Comparison of ENCODE assay signal across 8 mouse cellular contexts in genomic region chr11:73031536-73031935, GRCm38 (mm10). TPM values are rescaled to one million over a fixed set of nuclear protein-coding genes. Genes with fewer than 3 reads are reported as not detected.
DNase-seq lines count a peak whose midpoint lies in the region; ATAC-seq and TF ChIP-seq lines count a peak whose summit lies in the region.

No protein-coding gene starts in this region.

- H3K9me3 ChIP-seq in neural tube, embryonic 11.5 days (ENCODE audit: control insufficient read depth, low read length) = no peaks in the 10 kb centered on the region
- H3K9me3 ChIP-seq in liver, postnatal 0 days (ENCODE audit: low read length) = no peaks in the 10 kb centered on the region
- no peaks in the 10 kb centered on the region for H3K9me3 ChIP-seq in stomach, postnatal 0 days (ENCODE audit: control insufficient read depth, low read length)

- H3K4me2 ChIP-seq in neural tube, embryonic 11.5 days (ENCODE audit: low read depth) = no peak overlapping the region
- H3K4me2 ChIP-seq in liver, postnatal 0 days (ENCODE audit: low read depth, low read length) = peak overlapping the region; percentile 70; the same call in 1 of the 2 replicates
- H3K4me2 ChIP-seq in stomach, postnatal 0 days (replicated peaks; ENCODE audit: low read depth) = peak overlapping the region; percentile 57; the same call in 1 of the 2 replicates

- no peaks in the 10 kb centered on the region for H3K27me3 ChIP-seq in neural tube, embryonic 11.5 days (ENCODE audit: control insufficient read depth, insufficient read depth, low read length)
- H3K27me3 ChIP-seq in liver, postnatal 0 days (ENCODE audit: insufficient read depth, low read length) = no peaks in the 10 kb centered on the region
- no peaks in the 10 kb centered on the region for H3K27me3 ChIP-seq in stomach, postnatal 0 days (ENCODE audit: control insufficient read depth, insufficient read depth, low read length)

- TF ChIP-seq EP300 in liver, postnatal 0 days (IDR thresholded peaks at IDR 0.05; ENCODE audit: low read depth) = no peak
- no peak for TF ChIP-seq EP300 in stomach, postnatal 0 days (optimal IDR thresholded peaks at IDR 0.05)

- ATAC-seq in neural tube, embryonic 11.5 days (ENCODE audit: insufficient read depth, low FRiP score, low TSS enrichment) = peak; percentile 9; the same call in 1 of the 2 replicates
- no peak for ATAC-seq in liver, postnatal 0 days
- no peak for ATAC-seq in stomach, postnatal 0 days (ENCODE audit: low FRiP score, low TSS enrichment)

- H3K4me3 ChIP-seq in neural tube, embryonic 11.5 days (ENCODE audit: low read depth, low read length) = no peak overlapping the region
- H3K4me3 ChIP-seq in liver, postnatal 0 days (ENCODE audit: low read depth, low read length) = no peak overlapping the region
- H3K4me3 ChIP-seq in stomach, postnatal 0 days (ENCODE audit: low read depth, low read length) = no peak overlapping the region

- WGBS in neural tube, embryonic 11.5 days = 43% methylated on average over 5 of the region's 5 CpGs
- 79% methylated on average over 5 of the region's 5 CpGs for WGBS in liver, postnatal 0 days (ENCODE audit: insufficient replicate concordance)
- 70% methylated on average over 5 of the region's 5 CpGs for WGBS in stomach, postnatal 0 days

- peak; percentile 89 for DNase-seq in heart, adult 11 months
- no peak for DNase-seq in heart, postnatal 4 days
- DNase-seq in neural tube, embryonic 11.5 days (ENCODE audit: low spot score) = no peak
- DNase-seq in neural tube, embryonic 10.5 days (ENCODE audit: extremely low spot score, low spot score) = no peak
- no peak for DNase-seq in liver, postnatal 0 days
- DNase-seq in stomach, postnatal 0 days (ENCODE audit: low spot score) = no peak
- no peak for DNase-seq in thymus, postnatal 14 days
- no peak for DNase-seq in lung, adult 18-20 months

- 0 out of 2 replicates have a peak overlapping the region, but pooled peaks have one; percentile 44 for H3K27ac ChIP-seq in neural tube, embryonic 11.5 days (ENCODE audit: low read depth, low read length)
- H3K27ac ChIP-seq in liver, postnatal 0 days (ENCODE audit: low read depth) = no peak overlapping the region
- H3K27ac ChIP-seq in stomach, postnatal 0 days (replicated peaks) = 0 out of 2 replicates have a peak overlapping the region, but pooled peaks have one; percentile 25

- no peak for TF ChIP-seq CTCF in liver, postnatal 0 days (IDR thresholded peaks at IDR 0.05; ENCODE audit: low read depth)
- TF ChIP-seq CTCF in stomach, postnatal 0 days (IDR thresholded peaks at IDR 0.05; ENCODE audit: low read depth) = no peak

- H3K36me3 ChIP-seq in neural tube, embryonic 11.5 days (ENCODE audit: control insufficient read depth, insufficient read depth, low read length) = no peaks in the 10 kb centered on the region
- no peaks in the 10 kb centered on the region for H3K36me3 ChIP-seq in liver, postnatal 0 days (replicated peaks; ENCODE audit: insufficient read depth, low read length)
- no peaks in the 10 kb centered on the region for H3K36me3 ChIP-seq in stomach, postnatal 0 days (ENCODE audit: control insufficient read depth, insufficient read depth, low read length)

- no peak overlapping the region; the same call in 1 of the 2 replicates for H3K9ac ChIP-seq in neural tube, embryonic 11.5 days (ENCODE audit: low read length)
- H3K9ac ChIP-seq in liver, postnatal 0 days (replicated peaks) = no peak overlapping the region
- no peak overlapping the region for H3K9ac ChIP-seq in stomach, postnatal 0 days (ENCODE audit: low read length)

- peaks cover 4% of the 10 kb centered on the region; the same call in 1 of the 2 replicates for H3K4me1 ChIP-seq in neural tube, embryonic 11.5 days (ENCODE audit: control insufficient read depth, insufficient read depth, low read length)
- H3K4me1 ChIP-seq in liver, postnatal 0 days (ENCODE audit: insufficient read depth) = no peaks in the 10 kb centered on the region; the same call in 1 of the 2 replicates
- peaks cover 4% of the 10 kb centered on the region; the same call in 1 of the 2 replicates for H3K4me1 ChIP-seq in stomach, postnatal 0 days (replicated peaks; ENCODE audit: control insufficient read depth, insufficient read depth)

RNA-seq across cellular contexts. Expression of gene Camkk1, which starts 12.7 kb away (rescaled TPM):
- under 1 TPM; 0.81 to 0.97 TPM for total RNA-seq in heart, postnatal 4 days (2021)
- polyA plus RNA-seq in neural tube, embryonic 11.5 days (2014; fragmentation: Nextera tagmentation; extraction: Ambion mirVana) = 5.7 and 6.5 TPM in 2 replicates
- 0.76 and 0.78 TPM in 2 replicates for polyA plus RNA-seq in liver, postnatal 0 days (2015; fragmentation: Nextera tagmentation; extraction: Ambion mirVana)
- 6.7 and 7.1 TPM in 2 replicates for polyA plus RNA-seq in stomach, postnatal 0 days (2015; fragmentation: Nextera tagmentation; extraction: Ambion mirVana)

RNA-seq across cellular contexts. Expression of gene Ncbp3, which starts 16.0 kb away (rescaled TPM):
- 10 to 100 TPM; 12.0 to 12.2 TPM for total RNA-seq in heart, postnatal 4 days (2021)
- 11.1 and 12.5 TPM in 2 replicates for polyA plus RNA-seq in neural tube, embryonic 11.5 days (2014; fragmentation: Nextera tagmentation; extraction: Ambion mirVana)
- polyA plus RNA-seq in liver, postnatal 0 days (2015; fragmentation: Nextera tagmentation; extraction: Ambion mirVana) = 2.7 TPM in 2 replicates
- polyA plus RNA-seq in stomach, postnatal 0 days (2015; fragmentation: Nextera tagmentation; extraction: Ambion mirVana) = 4.9 TPM in 2 replicates

RNA-seq across cellular contexts. Expression of gene P2rx1, which starts 32.6 kb away (rescaled TPM):
- under 1 TPM; 0.71 to 0.77 TPM for total RNA-seq in heart, postnatal 4 days (2021)
- polyA plus RNA-seq in neural tube, embryonic 11.5 days (2014; fragmentation: Nextera tagmentation; extraction: Ambion mirVana) = 2.4 and 2.5 TPM in 2 replicates
- 7.0 and 7.9 TPM in 2 replicates for polyA plus RNA-seq in liver, postnatal 0 days (2015; fragmentation: Nextera tagmentation; extraction: Ambion mirVana)
- polyA plus RNA-seq in stomach, postnatal 0 days (2015; fragmentation: Nextera tagmentation; extraction: Ambion mirVana) = 0.97 and 0.98 TPM in 2 replicates

RNA-seq across cellular contexts. Expression of gene Itgae, which starts 58.8 kb away (rescaled TPM):
- total RNA-seq in heart, postnatal 4 days (2021) = under 1 TPM; 0.18 to 0.21 TPM
- 0.34 and 0.42 TPM in 2 replicates for polyA plus RNA-seq in neural tube, embryonic 11.5 days (2014; fragmentation: Nextera tagmentation; extraction: Ambion mirVana)
- 0.24 and 0.33 TPM in 2 replicates for polyA plus RNA-seq in liver, postnatal 0 days (2015; fragmentation: Nextera tagmentation; extraction: Ambion mirVana)
- 0.13 and 0.15 TPM in 2 replicates for polyA plus RNA-seq in stomach, postnatal 0 days (2015; fragmentation: Nextera tagmentation; extraction: Ambion mirVana)
